Mouse (Mus musculus) midbrain, postnatal 0 days (tissue): ENCODE results near the gene Flad1. TPM values are rescaled to one million over a fixed set of nuclear protein-coding genes. Genes with fewer than 3 reads are reported as not detected.
A peak's percentile ranks its signal among the peaks of the same experiment; 100 is the strongest.

Source experiments
- ATAC-seq: fragments of 200-750 bp; cut with Nextera tagmentation; 2 replicates; pipeline ENCODE4 v1.8.0; 2017; ENCODE audit warnings: moderate number of reproducible peaks, mild to moderate bottlenecking, moderate TSS enrichment, moderate library complexity; ENCODE audit not compliant: low FRiP score
- DNase-seq: peaks from one replicate; pipeline ENCODE4 v3.0.0-alpha.2; 2015; ENCODE audit warnings: low spot score
- H3K27ac ChIP-seq: fragments of 300-500 bp; sonication (generic); 2 replicates; pipeline ENCODE4 v1.5.1; 2014; ENCODE audit warnings: low read depth, mild to moderate bottlenecking, low read length, mixed read lengths
- H3K27me3 ChIP-seq: fragments of 300-500 bp; sonication (generic); 2 replicates; pipeline ENCODE4 v1.6.1; 2014; ENCODE audit warnings: low read length, control low read depth, mixed read lengths; ENCODE audit not compliant: insufficient read depth
- H3K36me3 ChIP-seq: fragments of 300-500 bp; sonication (generic); 2 replicates; pipeline ENCODE4 v1.6.1; 2014; ENCODE audit warnings: low read length, control low read depth, mixed read lengths; ENCODE audit not compliant: insufficient read depth
- H3K4me1 ChIP-seq: fragments of 300-500 bp; sonication (generic); 2 replicates; pipeline ENCODE4 v1.6.1; 2014; ENCODE audit warnings: mild to moderate bottlenecking, control low read depth, antibody characterized with exemption, low read length, mixed read lengths; ENCODE audit not compliant: insufficient read depth
- H3K4me2 ChIP-seq: fragments of 300-500 bp; sonication (generic); 2 replicates; pipeline ENCODE4 v1.6.1; 2014; ENCODE audit warnings: low read depth, mild to moderate bottlenecking, low read length, mixed read lengths; ENCODE audit not compliant: poor library complexity, severe bottlenecking
- H3K4me3 ChIP-seq: fragments of 300-500 bp; sonication (generic); 2 replicates; pipeline ENCODE4 v1.5.1; 2014; ENCODE audit warnings: low read depth, mild to moderate bottlenecking, low read length, moderate library complexity
- H3K9ac ChIP-seq: fragments of 300-500 bp; sonication (generic); replicated peaks from 2 replicates; pipeline ENCODE4 v1.6.1; 2014; ENCODE audit warnings: mild to moderate bottlenecking, low read length, moderate library complexity, mixed read lengths; ENCODE audit not compliant: poor library complexity, severe bottlenecking
- H3K9me3 ChIP-seq: fragments of 300-500 bp; sonication (generic); 2 replicates; pipeline ENCODE4 v1.6.1; 2016; ENCODE audit warnings: low read length, control low read depth
- CTCF ChIP-seq: IDR thresholded peaks from 2 replicates; pipeline ENCODE4 v1.5.1; 2016; ENCODE audit warnings: antibody characterized with exemption, mild to moderate bottlenecking
- WGBS: fragments of 180-500 bp; shearing (Covaris S2); extraction: QIAGEN DNeasy Blood & Tissue Kit; methylation state at CpG from one replicate; pipeline ENCODE4 v1.1.7; 2014; 5-methylcytosine and 5-hydroxymethylcytosine counted together
- polyA plus RNA-seq: library from polyadenylated mRNA; unstranded; fragments of >200 nt; fragmentation: Nextera tagmentation; extraction: Ambion mirVana; gene quantifications from 2 replicates; pipeline ENCODE4 v1.2.1, GENCODE M21; 2015
- total RNA-seq: library from RNA; depleted of rRNA; stranded (reverse); fragments of >200 nt; gene quantifications from 2 replicates; pipeline ENCODE4 v1.2.3, GENCODE M21; 2014

Gene Flad1
- total and polyA plus RNA-seq, 2 experiments from 2014 or later, result 26.0 to 34.1 TPM

GRCm38 (mm10) chr3:89390111-89390515 lies 21.6 kb downstream of the Flad1 start:
- H3K36me3 ChIP-seq, result no peaks in the 10 kb centered on the region
- no peak for TF ChIP-seq CTCF
- DNase-seq (peak; percentile 17), ATAC-seq (no peak)
- H3K27me3 ChIP-seq, result peaks cover 3% of the 10 kb centered on the region; the same call in 1 of the 2 replicates
- H3K9me3 ChIP-seq, result no peaks in the 10 kb centered on the region
- H3K4me3 ChIP-seq, result no peak overlapping the region
- H3K4me2 ChIP-seq, result no peak overlapping the region
- H3K9ac ChIP-seq, result no peak overlapping the region
- WGBS, result 42% methylated on average over 5 of the region's 5 CpGs
- no peak overlapping the region for H3K27ac ChIP-seq
- H3K4me1 ChIP-seq, result peaks cover 14% of the 10 kb centered on the region; the same call in 1 of the 2 replicates

GRCm38 (mm10) chr3:89388901-89389740 lies 22.5 kb downstream of the Flad1 start:
- no peak overlapping the region for H3K27ac ChIP-seq
- DNase-seq, result peak; percentile 75
- no peak overlapping the region for H3K9ac ChIP-seq
- peaks cover 14% of the 10 kb centered on the region; the same call in 1 of the 2 replicates for H3K4me1 ChIP-seq
- 76% methylated on average over 5 of the region's 6 CpGs for WGBS
- H3K27me3 ChIP-seq, result no peaks in the 10 kb centered on the region; the same call in 1 of the 2 replicates
- no peaks in the 10 kb centered on the region for H3K9me3 ChIP-seq
- ATAC-seq, result no peak
- TF ChIP-seq CTCF, result no peak
- no peaks in the 10 kb centered on the region for H3K36me3 ChIP-seq
- H3K4me2 ChIP-seq, result no peak overlapping the region
- no peak overlapping the region for H3K4me3 ChIP-seq

- Histone ChIP-seq H3K9me3 (no peaks in the 10 kb centered on the region), H3K27ac (no peak overlapping the region), H3K36me3 (no peaks in the 10 kb centered on the region), H3K4me3 (no peak overlapping the region), H3K4me1 (peaks cover 14% of the 10 kb centered on the region; the same call in 1 of the 2 replicates), H3K9ac (no peak overlapping the region), H3K4me2 (no peak overlapping the region), H3K27me3 (no peaks in the 10 kb centered on the region; the same call in 1 of the 2 replicates)
- DNase-seq (peak; percentile 49), ATAC-seq (no peak)
- WGBS, result 71% methylated on average over 11 of the region's 11 CpGs
- TF ChIP-seq CTCF, result no peak
These were observed 23.4 kb downstream of the Flad1 start for GRCm38 (mm10) chr3:89388134-89388881.

- no peak overlapping the region for H3K27ac ChIP-seq
- TF ChIP-seq CTCF, result no peak; the same call in 1 of the 2 replicates
- WGBS, result 82% methylated on average over 11 of the region's 11 CpGs
- peaks cover 14% of the 10 kb centered on the region; the same call in 1 of the 2 replicates for H3K4me1 ChIP-seq
- ATAC-seq, result no peak
- H3K9me3 ChIP-seq, result no peaks in the 10 kb centered on the region
- no peak overlapping the region for H3K4me3 ChIP-seq
- no peak overlapping the region for H3K9ac ChIP-seq
- no peaks in the 10 kb centered on the region; the same call in 1 of the 2 replicates for H3K27me3 ChIP-seq
- no peaks in the 10 kb centered on the region for H3K36me3 ChIP-seq
- H3K4me2 ChIP-seq, result no peak overlapping the region
- DNase-seq, result no peak
These were observed 24.0 kb downstream of the Flad1 start for GRCm38 (mm10) chr3:89387632-89388031.

- Histone ChIP-seq H3K27ac (no peak overlapping the region), H3K27me3 (no peaks in the 10 kb centered on the region), H3K4me2 (no peak overlapping the region), H3K9me3 (no peaks in the 10 kb centered on the region), H3K4me3 (no peak overlapping the region), H3K4me1 (peaks cover 6% of the 10 kb centered on the region; the same call in 1 of the 2 replicates), H3K9ac (no peak overlapping the region), H3K36me3 (no peaks in the 10 kb centered on the region)
- no peak for DNase-seq
- WGBS, result 55% methylated on average over 17 of the region's 17 CpGs
- TF ChIP-seq CTCF, result no peak
- no peak for ATAC-seq
These were observed 24.9 kb downstream of the Flad1 start for GRCm38 (mm10) chr3:89386438-89387420.
